Mouse (Mus musculus) Patski (cell line): Measurements from ENCODE around the gene Slc16a12. TPM values are rescaled to one million over a fixed set of nuclear protein-coding genes. Genes with fewer than 3 reads are reported as not detected.

Experiments
- ATAC-seq: fragments of 100-300 bp; one replicate; pipeline ENCODE4 v1.8.0; 2021
- CTCF ChIA-PET: fragments of 350-600 bp; sonication (Branson Sonifier 250); formaldehyde crosslinking; loops from one replicate; lab custom pipeline; 2022; ENCODE audit warnings: inconsistent platforms; lab: Charles Lee
- POLR2A ChIA-PET: fragments of 350-600 bp; sonication (Branson Sonifier 250); formaldehyde crosslinking; loops from one replicate; lab custom pipeline; 2022; ENCODE audit warnings: antibody characterized with exemption, inconsistent platforms; lab: Charles Lee
- DNase-seq: peaks from one replicate; pipeline ENCODE4 v3.0.0-alpha.2; 2011; ENCODE audit warnings: low read depth, low spot score
- H3K27me3 ChIP-seq: fragments of 371-371 bp; one replicate; pipeline ENCODE4 v1.5.1; 2021
- CTCF ChIP-seq: fragments of 100-300 bp; IDR thresholded peaks from one replicate; pipeline ENCODE4 v1.5.1; 2021
- in situ Hi-C: fragments of 300-500 bp; cut with MboI; formaldehyde crosslinking; loops from 3 replicates; pipeline ENCODE4 v1.11.1; 2018; ENCODE audit warnings: low pct_unique_long_range_greater_than_20kb, mixed read lengths
- polyA plus RNA-seq: library from polyadenylated mRNA; unstranded; gene quantifications from one replicate; pipeline ENCODE4 v1.2.3, GENCODE M21; 2021

Slc16a12 gene
- polyA plus RNA-seq, 1 experiment from 2014 or later = 0.19 TPM

GRCm38 (mm10) chr19:34624663-34625062, 122.4 kb downstream of the Slc16a12 start:
- TF ChIP-seq CTCF = no peak
- POLR2A ChIA-PET = no interaction called here
- in situ Hi-C loops = loop anchor here (5.0 to 10.0 kb wide), 2 partner anchors 77 to 290 kb away; no protein-coding TSS in a partner anchor
- CTCF ChIA-PET = no interaction called here
- peaks cover 23% of the 10 kb centered on the region for H3K27me3 ChIP-seq
- DNase-seq (no peak), ATAC-seq (no peak)

DNA sequence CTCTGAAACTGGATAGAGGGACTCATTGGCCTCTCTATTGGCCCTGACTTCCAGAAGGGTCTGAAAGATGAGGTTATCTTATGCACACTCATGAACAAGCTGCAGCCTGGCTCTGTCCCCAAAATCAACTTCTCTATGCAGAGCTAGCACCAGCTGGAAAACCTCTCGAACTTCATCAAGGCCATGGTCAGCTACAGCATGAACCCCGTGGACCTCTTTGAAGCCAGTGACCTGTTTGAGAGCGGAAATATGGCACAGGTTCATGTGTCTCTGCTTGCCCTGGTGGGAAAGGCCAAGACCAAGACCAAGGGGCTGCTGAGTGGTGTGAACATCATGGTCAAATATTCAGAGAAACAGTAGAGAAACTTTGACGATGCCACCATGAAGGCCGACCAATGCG, 123.3 kb downstream of the Slc16a12 start:
- POLR2A ChIA-PET = interaction anchor here (0.8 kb wide), 1 partner anchor 11 kb away, joined by 3 read pairs; no protein-coding TSS in a partner anchor
- ATAC-seq (no peak), DNase-seq (no peak)
- H3K27me3 ChIP-seq = peaks cover 23% of the 10 kb centered on the region
- CTCF ChIA-PET = no interaction called here
- TF ChIP-seq CTCF = no peak
- in situ Hi-C loops = loop anchor here (10.0 kb wide), 1 partner anchor 289 kb away; no protein-coding TSS in a partner anchor

DNA sequence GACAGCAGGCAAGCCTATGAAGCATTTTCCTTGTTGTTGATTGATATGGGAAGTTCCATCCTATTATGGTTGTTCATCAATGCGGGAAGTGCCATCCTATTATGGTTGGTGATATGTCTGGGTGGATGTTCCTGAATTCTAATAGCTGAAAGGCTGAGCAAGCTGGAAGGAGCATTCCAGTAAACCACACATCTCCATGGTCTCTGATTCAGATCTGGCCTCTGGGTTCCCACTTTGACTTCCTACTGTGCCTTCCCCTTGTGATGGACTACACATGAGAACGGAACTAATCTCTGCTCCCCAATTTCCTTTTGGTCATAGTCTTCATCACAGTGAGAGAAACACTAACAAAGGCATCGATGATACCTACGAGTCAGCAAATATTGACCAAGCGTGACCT, 126.2 kb downstream of the Slc16a12 start:
- H3K27me3 ChIP-seq = peaks cover 9% of the 10 kb centered on the region
- in situ Hi-C loops = loop anchor here (10.0 kb wide), 1 partner anchor 286 kb away; no protein-coding TSS in a partner anchor
- CTCF ChIA-PET = interaction anchor here (1.8 kb wide), 1 partner anchor 70 kb away, joined by 6 read pairs; the partner anchor contains the start of gene Ifit2
- no peak for DNase-seq
- ATAC-seq = no peak
- no peak for TF ChIP-seq CTCF
- POLR2A ChIA-PET = no interaction called here

Other genes starting within 250 kb of the Slc16a12 start
- gene Lipa, start 219.8 kb downstream of the Slc16a12 start, polyA plus RNA-seq = 85.1 TPM
- gene Ifit2, start 196.6 kb downstream of the Slc16a12 start, polyA plus RNA-seq = 26.0 TPM
- gene Ifit3, start 163.8 kb downstream of the Slc16a12 start, polyA plus RNA-seq = 29.7 TPM
- gene Ifit1bl1, start 145.3 kb downstream of the Slc16a12 start, polyA plus RNA-seq = 0.41 TPM
- gene Ifit3b, start 139.3 kb downstream of the Slc16a12 start, polyA plus RNA-seq = 9.5 TPM
- gene Ifit1bl2, start 106.5 kb downstream of the Slc16a12 start, polyA plus RNA-seq = 0.24 TPM
- 2.3 TPM for gene Ifit1, start 106.4 kb downstream of the Slc16a12 start, polyA plus RNA-seq
- 21.2 TPM for gene Pank1, start 132.2 kb upstream of the Slc16a12 start, polyA plus RNA-seq
- 34.1 TPM for gene Kif20b, start 175.1 kb upstream of the Slc16a12 start, polyA plus RNA-seq